ENCODE assay signal across 14 mouse cellular contexts in genomic region chr14:47065067-47065466, GRCm38 (mm10).
DNase-seq lines count a peak whose midpoint lies in the region; ATAC-seq lines count a peak whose summit lies in the region.
"Had no signal": no experiment of that assay in that cellular context is flagged by ENCODE, and none has a peak within 500 bp of the region (broad histone marks: within the 10 kb centered on the region; RNA-seq: fewer than 3 reads in every experiment).

No protein-coding gene starts in this region.

- H3K9me3 ChIP-seq in embryonic facial prominence, embryonic 14.5 days (ENCODE audit: control insufficient read depth, low read length) = no peaks in the 10 kb centered on the region
- H3K9me3 ChIP-seq: heart, embryonic 15.5 days had no signal

- ATAC-seq in embryonic facial prominence, embryonic 14.5 days (ENCODE audit: low read depth) = no peak
- ATAC-seq: activated CD4-positive, CD25-positive, alpha-beta regulatory T cell, adult 4 months had no signal

- H3K4me2 ChIP-seq in embryonic facial prominence, embryonic 14.5 days (ENCODE audit: low read depth, low read length) = no peak overlapping the region
- H3K4me2 ChIP-seq: heart, embryonic 15.5 days; lung, embryonic 14.5 days had no signal

- no peak overlapping the region for H3K4me3 ChIP-seq in embryonic facial prominence, embryonic 14.5 days (ENCODE audit: low read depth, low read length)
- H3K4me3 ChIP-seq: heart, embryonic 15.5 days had no signal

- peak; percentile 35 for DNase-seq in embryo, embryonic 10 days (ENCODE audit: low spot score)
- no peak for DNase-seq in embryo, embryonic 9.5 days (ENCODE audit: extremely low spot score)
- DNase-seq in kidney, adult 9 months = peak; percentile 25
- DNase-seq in kidney, adult 11 months = no peak
- peak; percentile 46 for DNase-seq in 416B (ENCODE audit: low read depth)
- DNase-seq in embryonic facial prominence, embryonic 14.5 days (ENCODE audit: low spot score) = peak; percentile 22
- DNase-seq in frontal cortex, postnatal 14 days (ENCODE audit: low spot score in 2 of 2) = no peak
- DNase-seq in urinary bladder, postnatal 4 days (ENCODE audit: low spot score in 2 of 2) = no peak
- DNase-seq: liver; lung, embryonic 14.5 days; right cerebral cortex, postnatal 4 days; thymus, postnatal 14 days had no signal

- WGBS in embryonic facial prominence, embryonic 14.5 days = 40% methylated on average over 5 of the region's 5 CpGs

- no peaks in the 10 kb centered on the region for H3K27me3 ChIP-seq in embryonic facial prominence, embryonic 14.5 days (replicated peaks; ENCODE audit: control insufficient read depth, insufficient read depth, low read length)
- H3K27me3 ChIP-seq: heart, embryonic 15.5 days had no signal

- peaks cover 18% of the 10 kb centered on the region; the same call in 1 of the 2 replicates for H3K36me3 ChIP-seq in embryonic facial prominence, embryonic 14.5 days (ENCODE audit: control insufficient read depth, insufficient read depth, low read length)

- H3K9ac ChIP-seq in embryonic facial prominence, embryonic 14.5 days (ENCODE audit: low read depth, low read length) = no peak overlapping the region
- H3K9ac ChIP-seq: heart, embryonic 15.5 days; lung, embryonic 14.5 days had no signal

- H3K4me1 ChIP-seq in embryonic facial prominence, embryonic 14.5 days (ENCODE audit: control insufficient read depth, insufficient read depth, low read length) = no peaks in the 10 kb centered on the region

- no peak overlapping the region for H3K27ac ChIP-seq in embryonic facial prominence, embryonic 14.5 days (replicated peaks; ENCODE audit: low read depth, low read length)
- H3K27ac ChIP-seq: heart, embryonic 15.5 days had no signal

Comparison
In these comparisons a context has a peak if more than half of its experiments do, and no peak if none do; other contexts are left out.
1. DNase-seq: peak in embryo, embryonic 10 days (single experiment), kidney, adult 9 months (single experiment), 416B (single experiment) and embryonic facial prominence, embryonic 14.5 days (single experiment); none in embryo, embryonic 9.5 days (single experiment), kidney, adult 11 months (single experiment), frontal cortex, postnatal 14 days (0 of 2) and urinary bladder, postnatal 4 days (0 of 2).